Mouse (Mus musculus) CD8-positive naive resting alpha-beta T cell, adult 2 months (primary cell): Measurements from ENCODE around the gene Fbxl17.

Experiments used
- DNase-seq, 2 experiments: peaks; one replicate each; pipeline ENCODE4 v3.0.0; 2022; ENCODE audit warnings: low read depth in 2 of 2, low spot score in 2 of 2

Fbxl17 gene

DNA sequence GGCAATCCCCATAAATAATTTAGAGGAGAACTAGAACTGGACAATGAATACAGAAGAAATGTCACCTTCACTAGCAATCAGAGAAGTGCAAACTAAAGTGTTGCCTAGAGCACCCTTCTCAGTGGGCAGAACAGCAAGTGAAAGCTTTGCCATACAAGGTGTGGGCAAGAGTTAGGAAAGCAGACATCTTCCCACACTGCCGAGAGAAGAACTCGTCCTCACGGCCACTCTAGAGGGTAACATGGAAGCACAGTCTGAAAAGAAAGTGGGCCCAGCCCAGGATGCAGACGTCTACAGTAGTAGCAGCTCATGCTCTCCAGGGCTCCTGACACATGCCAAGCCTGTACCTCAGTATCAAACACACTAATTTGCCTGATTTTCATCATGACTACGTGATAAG is 387.0 kb downstream of the Fbxl17 start:
- DNase-seq: no peak

DNA sequence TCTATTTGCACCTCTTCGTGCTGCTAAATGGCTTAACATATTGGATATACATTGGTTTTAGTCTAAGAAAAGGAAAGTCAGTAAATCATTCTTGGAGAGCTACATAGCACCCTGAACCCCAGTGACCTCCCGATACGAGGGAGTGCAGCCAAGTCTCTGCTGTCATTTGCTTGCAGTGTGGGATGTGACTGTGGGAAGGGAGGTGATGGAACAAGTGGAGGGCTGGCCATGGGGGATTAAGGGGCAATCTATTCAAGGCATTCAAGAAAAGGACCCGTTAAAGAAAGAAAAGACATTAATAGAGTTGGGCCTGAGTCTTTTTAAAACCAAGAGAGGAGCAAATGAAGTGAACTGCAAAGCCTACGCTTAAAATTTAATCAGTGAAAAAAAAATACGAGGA is 388.8 kb downstream of the Fbxl17 start:
- no peak for DNase-seq

- no peak for DNase-seq
Observed at GRCm38 (mm10) chr17:63110211-63110755, 389.5 kb downstream of the Fbxl17 start.

- DNase-seq: no peak
Observed at GRCm38 (mm10) chr17:63108035-63108434, 391.8 kb downstream of the Fbxl17 start.

- no peak for DNase-seq
Observed at GRCm38 (mm10) chr17:63107515-63107914, 392.3 kb downstream of the Fbxl17 start.

GRCm38 (mm10) chr17:63095553-63095952 is 404.3 kb downstream of the Fbxl17 start:
- DNase-seq: no peak

DNA sequence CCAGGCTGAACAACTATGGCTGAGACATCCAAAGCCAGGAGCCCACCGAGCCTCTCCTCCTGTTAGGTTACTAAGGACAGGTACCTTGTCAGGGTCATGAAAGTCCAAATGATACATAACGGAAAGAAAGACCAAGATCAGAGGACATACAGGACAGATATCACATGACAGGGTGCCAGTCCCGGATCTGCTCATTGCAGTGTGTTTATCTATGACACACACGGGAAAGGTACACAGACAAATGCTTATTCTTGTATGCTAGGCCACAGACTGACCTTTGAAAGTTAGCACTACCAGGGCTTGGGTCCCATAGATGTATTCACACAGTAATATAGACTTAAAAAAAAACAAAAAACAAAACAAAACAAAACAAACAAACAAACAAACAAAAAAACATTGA is 404.8 kb downstream of the Fbxl17 start:
- no peak for DNase-seq

DNA sequence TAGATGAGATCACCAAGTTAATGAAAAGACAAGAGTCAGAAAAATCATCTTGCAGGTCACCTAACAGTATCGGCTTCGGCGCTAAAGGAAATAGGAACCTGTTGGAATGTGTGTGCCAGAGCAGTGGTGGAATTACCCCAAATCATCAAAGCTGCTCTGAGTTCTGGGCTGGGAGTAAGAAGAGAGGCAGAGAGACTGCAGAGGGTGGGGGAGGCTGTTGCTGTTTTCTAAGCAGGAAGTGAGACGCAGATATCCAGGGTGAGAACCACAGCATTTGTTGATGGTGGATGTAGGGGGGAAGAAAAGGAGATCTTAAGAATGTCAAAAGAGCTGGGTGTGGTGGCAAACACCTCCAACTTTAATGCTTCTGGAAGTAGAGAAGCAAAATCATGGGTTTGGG is 406.6 kb downstream of the Fbxl17 start:
- no peak for DNase-seq

GRCm38 (mm10) chr17:63092774-63093173 is 407.0 kb downstream of the Fbxl17 start:
- DNase-seq: no peak

DNA sequence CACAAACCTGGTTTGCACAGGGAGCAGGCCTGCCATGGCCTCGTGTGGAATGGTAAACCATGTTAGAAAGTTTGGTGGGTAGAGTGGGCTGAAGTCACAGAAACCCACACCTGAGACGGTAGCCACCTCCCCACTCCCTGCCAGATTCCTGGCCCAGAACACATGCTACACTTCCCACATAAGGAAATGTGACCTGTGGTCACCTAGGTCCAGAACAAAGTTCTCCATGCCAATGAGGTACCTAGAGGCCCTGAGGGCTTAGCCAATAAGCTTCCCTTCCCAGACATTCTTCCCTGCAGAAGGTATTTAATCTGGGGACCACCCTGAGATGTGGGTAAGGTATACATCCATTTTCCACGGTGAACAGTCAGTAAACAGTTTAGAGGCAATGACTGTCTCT is 409.7 kb downstream of the Fbxl17 start:
- no peak for DNase-seq

DNA sequence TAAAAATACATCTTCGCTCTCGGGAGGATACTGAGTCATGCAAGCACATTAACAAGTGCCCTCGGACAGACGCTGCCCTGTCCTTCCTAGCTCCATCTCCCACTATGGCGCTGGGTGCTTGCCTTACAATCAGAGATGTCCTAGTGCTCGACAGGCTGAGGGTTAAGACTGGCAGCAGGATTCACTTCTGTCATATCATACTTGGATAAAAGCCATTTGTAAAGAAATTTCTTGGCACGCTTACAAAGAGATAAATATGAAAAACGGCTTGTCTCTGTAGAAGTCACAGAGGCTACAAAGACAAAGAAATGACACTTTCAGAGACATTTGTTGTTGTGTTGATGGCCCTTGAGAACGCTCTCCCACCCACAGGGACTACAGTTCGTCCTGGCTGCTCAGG is 412.6 kb downstream of the Fbxl17 start:
- DNase-seq: no peak

DNA sequence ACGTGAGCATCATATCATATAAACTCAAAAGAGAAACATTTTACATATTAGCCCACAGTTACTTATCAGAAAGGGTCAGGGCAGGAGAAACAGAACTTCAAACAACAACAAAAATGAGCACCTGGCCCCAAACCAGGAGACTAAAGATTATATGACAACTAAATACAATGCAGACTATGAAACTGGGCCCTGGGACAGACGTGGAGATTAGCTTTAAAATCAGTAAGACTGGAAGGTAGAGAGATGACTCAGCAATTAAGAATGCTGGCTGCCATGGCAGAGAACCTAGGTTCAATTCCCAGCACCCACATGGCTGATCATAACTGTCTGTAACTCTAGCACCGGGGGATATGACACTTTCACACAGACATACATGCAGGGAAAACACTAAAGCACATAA is 413.3 kb downstream of the Fbxl17 start:
- DNase-seq: no peak

- no peak for DNase-seq
Observed at GRCm38 (mm10) chr17:63085227-63085626, 414.6 kb downstream of the Fbxl17 start.

DNA sequence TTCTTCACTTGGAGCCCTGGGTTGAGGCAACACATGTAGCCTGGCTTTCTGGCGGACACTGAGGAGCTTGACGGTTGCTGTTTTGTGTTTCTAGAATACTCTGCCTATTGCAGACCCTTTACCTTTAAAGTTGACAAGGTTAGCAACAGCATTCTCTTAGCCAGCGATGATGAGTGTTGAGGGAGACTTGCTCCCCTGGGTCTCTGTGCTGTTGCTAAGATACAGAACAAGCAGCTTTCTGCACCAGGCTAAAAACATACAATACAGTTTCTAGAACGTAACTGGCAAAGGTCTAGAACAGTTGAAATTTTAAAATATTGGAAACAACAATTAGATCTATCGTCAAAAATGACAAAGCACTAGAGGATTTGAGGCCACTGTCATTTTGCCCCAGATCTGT is 420.7 kb downstream of the Fbxl17 start:
- no peak for DNase-seq

GRCm38 (mm10) chr17:63077509-63077908 is 422.3 kb downstream of the Fbxl17 start:
- no peak for DNase-seq

GRCm38 (mm10) chr17:63076661-63077060 is 423.2 kb downstream of the Fbxl17 start:
- no peak for DNase-seq

- DNase-seq: no peak
Observed at GRCm38 (mm10) chr17:63076037-63076426, 423.8 kb downstream of the Fbxl17 start.

- no peak for DNase-seq
Observed at GRCm38 (mm10) chr17:63075091-63076036, 424.5 kb downstream of the Fbxl17 start.

- no peak for DNase-seq
Observed at GRCm38 (mm10) chr17:63073342-63073741, 426.5 kb downstream of the Fbxl17 start.

DNA sequence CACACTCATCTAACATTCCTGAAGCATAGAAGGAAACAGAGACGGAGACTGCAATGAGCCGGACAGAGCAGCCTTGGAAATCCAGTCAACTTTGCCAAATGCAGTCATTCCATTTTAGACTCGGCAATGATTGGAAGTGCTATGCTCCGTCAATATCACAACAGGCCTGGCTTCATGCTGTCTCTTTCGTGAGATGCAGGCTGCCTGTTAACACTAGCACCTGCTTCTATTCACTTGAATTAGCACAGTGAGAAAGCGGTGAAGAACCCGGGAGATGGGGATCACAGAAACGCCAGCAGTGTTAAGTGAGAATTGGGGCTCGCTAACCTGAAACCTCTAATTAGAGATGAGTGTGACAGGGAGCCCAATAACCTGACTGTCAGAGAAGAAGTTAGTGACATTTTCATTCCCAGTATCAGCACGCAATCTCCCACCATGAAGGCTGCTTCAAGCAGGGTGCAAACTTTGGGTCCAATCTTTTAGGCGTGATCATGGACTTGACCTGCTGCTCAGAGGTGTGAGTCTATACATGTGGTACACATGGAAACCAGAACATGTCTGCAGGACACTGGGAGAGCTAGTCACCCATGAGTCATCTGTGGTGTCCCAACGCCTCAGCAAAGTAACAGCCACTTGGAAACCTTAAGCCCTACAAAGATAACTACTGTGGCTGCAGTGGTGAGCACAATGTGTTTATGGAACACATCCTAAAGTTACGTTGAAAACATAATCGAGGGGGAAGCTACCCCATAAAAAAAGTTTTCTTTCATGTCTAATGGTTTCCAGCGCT is 428.5 kb downstream of the Fbxl17 start:
- no peak for DNase-seq

GRCm38 (mm10) chr17:63070161-63070761 is 429.6 kb downstream of the Fbxl17 start:
- no peak for DNase-seq
